Mouse (Mus musculus) erythroblast, embryonic 14.5 days (primary cell): ENCODE results near the gene Hdac7.

Experiments used
- GATA1 ChIP-seq: IDR thresholded peaks from 2 replicates; pipeline ENCODE4 v1.6.1; 2012; ENCODE audit warnings: low read length, inconsistent platforms, mixed read lengths
- TAL1 ChIP-seq: IDR thresholded peaks from 3 replicates; pipeline ENCODE4 v1.6.1; 2012; ENCODE audit warnings: low read length, inconsistent platforms, mixed read lengths

GRCm38 (mm10) chr15:97812126-97812525 is 32.2 kb downstream of the Hdac7 start:
- TF ChIP-seq TAL1, result no peak
- TF ChIP-seq GATA1, result no peak
